Mouse (Mus musculus): ENCODE measurements at regions not wholly inside any gene's neighbourhood (a gene's known extent, or its start where the extent isn't known, plus 50 kb on each side); places are given as distances from the start of the nearest gene placed in this dataset.

DNA sequence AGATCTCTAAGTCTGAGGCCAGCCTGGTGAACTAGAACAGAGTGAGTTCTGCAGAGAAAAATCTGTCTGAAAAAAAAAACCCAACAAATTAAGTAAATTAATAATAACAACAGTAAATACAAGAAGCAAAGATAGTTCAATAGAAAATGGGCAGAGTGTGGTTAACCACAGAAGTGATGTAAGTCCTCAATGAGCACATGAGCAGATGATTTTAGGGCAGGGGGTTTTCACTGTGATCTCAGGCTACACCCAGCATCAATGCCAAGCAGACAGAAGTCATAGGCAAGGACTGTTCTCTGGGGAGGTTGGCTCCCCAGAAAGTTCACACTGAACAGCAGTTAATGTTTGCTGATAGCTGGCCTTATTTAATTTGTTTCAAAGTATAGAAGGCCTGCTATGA, 88.1 kb upstream of the Fut8 start:
- TF ChIP-seq POLR2A (IDR thresholded peaks at IDR 0.05; ENCODE audit: low read depth, low read length) (no peak), CTCF (IDR thresholded peaks at IDR 0.05; ENCODE audit: extremely low read depth, insufficient read depth, insufficient read length, insufficient replicate concordance) (no peak)
